Mouse (Mus musculus) heart, embryonic 16.5 days (tissue): ENCODE data around the gene St3gal4. TPM values are rescaled to one million over a fixed set of nuclear protein-coding genes. Genes with fewer than 3 reads are reported as not detected.

Source experiments
- ATAC-seq: fragments of 200-750 bp; cut with Nextera tagmentation; replicated peaks from 2 replicates; pipeline ENCODE4 v1.8.0; 2017; ENCODE audit warnings: moderate number of reproducible peaks; ENCODE audit not compliant: insufficient read depth, low FRiP score; ENCODE audit errors: extremely low read depth
- H3K27ac ChIP-seq: fragments of 300-500 bp; sonication (generic); 2 replicates; pipeline ENCODE4 v1.5.1; 2014; ENCODE audit warnings: mild to moderate bottlenecking, low read length, control low read depth, moderate library complexity
- H3K27me3 ChIP-seq: fragments of 300-500 bp; sonication (generic); 2 replicates; pipeline ENCODE4 v1.6.1; 2014; ENCODE audit warnings: low read length, mixed read lengths; ENCODE audit not compliant: control insufficient read depth, insufficient read depth
- H3K36me3 ChIP-seq: fragments of 300-500 bp; sonication (generic); 2 replicates; pipeline ENCODE4 v1.6.1; 2014; ENCODE audit not compliant: control insufficient read depth, insufficient read depth
- H3K4me1 ChIP-seq: fragments of 300-500 bp; sonication (generic); 2 replicates; pipeline ENCODE4 v1.6.1; 2014; ENCODE audit warnings: low read length, mixed read lengths; ENCODE audit not compliant: control insufficient read depth, insufficient read depth
- H3K4me2 ChIP-seq: fragments of 300-500 bp; sonication (generic); 2 replicates; pipeline ENCODE4 v1.6.1; 2014; ENCODE audit warnings: low read depth, mild to moderate bottlenecking, control low read depth, low read length
- H3K4me3 ChIP-seq: fragments of 300-500 bp; sonication (generic); 2 replicates; pipeline ENCODE4 v1.5.1; 2014; ENCODE audit warnings: mild to moderate bottlenecking, control low read depth, low read length
- H3K9ac ChIP-seq: fragments of 300-500 bp; sonication (generic); 2 replicates; pipeline ENCODE4 v1.6.1; 2014; ENCODE audit warnings: low read length, control low read depth
- H3K9me3 ChIP-seq: fragments of 300-500 bp; sonication (generic); replicated peaks from 2 replicates; pipeline ENCODE4 v1.6.1; 2016; ENCODE audit warnings: low read length; ENCODE audit not compliant: control insufficient read depth
- WGBS: fragments of 180-500 bp; shearing (Covaris S2); extraction: QIAGEN DNeasy Blood & Tissue Kit; methylation state at CpG from one replicate; pipeline ENCODE4 v1.1.7; 2014; 5-methylcytosine and 5-hydroxymethylcytosine counted together
- polyA plus RNA-seq: library from polyadenylated mRNA; unstranded; fragments of >200 nt; fragmentation: Nextera tagmentation; extraction: Ambion mirVana; gene quantifications from 2 replicates; pipeline ENCODE4 v1.2.1, GENCODE M21; 2015

The St3gal4 gene
- polyA plus RNA-seq, result 25.8 and 26.4 TPM in 2 replicates

DNA sequence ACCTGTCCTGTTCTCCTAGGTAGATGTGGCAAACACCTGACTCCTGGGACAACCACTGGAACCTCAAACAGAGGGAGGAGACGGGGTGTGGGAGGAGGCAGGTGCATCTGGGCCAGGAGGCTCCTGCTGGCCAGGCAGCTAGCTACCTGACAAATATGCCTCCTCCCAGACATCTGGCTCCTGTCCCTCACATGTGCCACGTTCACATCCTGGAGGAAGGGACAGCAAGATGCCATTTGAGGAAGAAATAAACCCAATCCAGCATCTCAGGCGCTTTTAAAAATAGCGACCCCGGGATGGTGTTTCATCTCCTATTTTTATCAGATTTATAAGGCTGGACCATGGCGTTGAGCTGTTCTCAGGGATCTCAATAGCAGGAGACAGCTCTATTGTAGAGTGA is at the start of gene St3gal4:
TSS of gene St3gal4 (minus strand) at position 101 of the 400 bp plus-strand sequence.
- 78% methylated on average over 6 of the region's 6 CpGs for WGBS
- Histone ChIP-seq H3K4me1 (peaks cover 26% of the 10 kb centered on the region), H3K27ac (peak within 1 kb of the TSS; percentile 92), H3K4me3 (no peak within 1 kb of the TSS), H3K9me3 (no peaks in the 10 kb centered on the region), H3K4me2 (peak within 1 kb of the TSS; percentile 89), H3K27me3 (no peaks in the 10 kb centered on the region), H3K36me3 (no peaks in the 10 kb centered on the region), H3K9ac (no peak within 1 kb of the TSS)
- no peak for ATAC-seq

DNA sequence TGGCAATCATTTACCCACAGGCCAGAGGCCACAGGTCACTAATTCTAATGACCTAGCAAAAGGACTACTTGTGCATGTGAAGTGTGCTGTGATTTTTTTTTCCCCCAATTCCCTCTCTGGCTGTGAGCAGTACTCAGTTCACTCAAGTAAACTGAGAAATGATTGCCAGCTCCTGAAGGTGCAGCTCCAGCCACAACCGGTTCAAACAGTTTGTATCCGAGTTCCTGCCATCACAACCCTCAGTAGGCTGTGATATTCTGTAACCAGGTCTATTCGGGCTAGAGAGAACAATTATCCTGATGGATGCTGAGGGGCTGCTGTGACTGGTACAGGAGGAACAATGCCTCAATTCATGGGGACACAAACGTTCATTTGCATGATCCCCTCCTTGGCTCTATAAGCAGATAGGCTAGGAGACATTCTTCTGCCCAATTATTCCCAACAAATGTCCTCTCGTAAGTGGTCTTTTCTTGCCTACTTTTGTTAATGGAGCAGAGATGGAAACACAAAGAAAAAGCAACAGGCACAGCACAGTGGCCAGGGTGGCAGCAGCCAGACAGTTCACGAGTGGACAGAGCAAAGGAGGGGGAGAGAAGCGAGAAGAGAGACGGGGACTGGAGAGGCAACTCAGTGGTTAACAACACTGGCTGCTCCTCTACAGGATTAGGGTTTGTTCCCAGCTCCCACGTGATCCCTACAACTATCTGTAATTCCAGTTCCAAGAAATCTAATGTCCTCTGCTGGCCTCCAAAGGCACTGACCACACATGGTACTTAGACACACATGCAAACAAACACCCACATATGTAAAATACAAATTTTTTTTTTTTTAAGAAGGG is 47.9 kb upstream of the St3gal4 start:
- Histone ChIP-seq H3K4me3 (no peak overlapping the region), H3K27ac (no peak overlapping the region), H3K9me3 (no peaks in the 10 kb centered on the region), H3K27me3 (no peaks in the 10 kb centered on the region), H3K9ac (no peak overlapping the region), H3K36me3 (peaks cover 8% of the 10 kb centered on the region), H3K4me1 (no peaks in the 10 kb centered on the region), H3K4me2 (no peak overlapping the region)
- WGBS, result 67% methylated on average over 9 of the region's 9 CpGs
- no peak for ATAC-seq

DNA sequence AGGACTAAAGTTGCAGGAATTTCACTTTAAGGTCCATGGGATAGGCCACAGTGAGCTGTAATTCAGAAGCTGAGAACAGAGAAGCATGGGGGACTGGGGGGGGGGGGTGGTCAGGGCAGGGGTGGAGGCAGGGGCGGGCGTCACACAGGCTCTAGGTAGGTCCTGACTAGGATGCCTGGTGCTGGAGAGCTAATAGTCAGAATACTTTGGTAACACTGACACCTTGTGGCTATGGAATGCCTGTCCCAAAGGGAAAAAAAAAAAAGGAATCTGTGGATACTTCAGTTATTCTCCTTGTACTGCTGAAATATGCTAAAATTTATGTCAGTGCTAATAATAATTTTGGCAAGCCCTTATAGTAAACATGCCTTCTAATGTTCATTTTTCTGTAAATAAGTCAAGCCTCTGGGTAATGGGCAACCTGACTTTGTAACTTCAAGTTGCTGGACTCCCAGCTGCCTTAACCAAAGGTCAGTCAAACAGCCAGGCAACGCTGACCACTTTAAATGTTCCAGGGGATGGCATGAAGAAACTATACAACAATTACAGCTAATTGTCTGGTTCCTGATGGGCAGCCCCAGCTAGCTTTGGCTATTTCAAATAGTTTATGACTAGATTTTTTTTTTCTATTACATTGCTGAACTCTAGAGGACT is 47.2 kb upstream of the St3gal4 start:
- H3K36me3 ChIP-seq, result peaks cover 8% of the 10 kb centered on the region
- H3K9ac ChIP-seq, result no peak overlapping the region
- H3K9me3 ChIP-seq, result no peaks in the 10 kb centered on the region
- H3K4me1 ChIP-seq, result no peaks in the 10 kb centered on the region
- 30% methylated on average over 3 of the region's 3 CpGs for WGBS
- ATAC-seq, result no peak; the same call in 1 of the 2 replicates
- H3K4me3 ChIP-seq, result no peak overlapping the region
- no peak overlapping the region for H3K27ac ChIP-seq
- H3K27me3 ChIP-seq, result no peaks in the 10 kb centered on the region
- H3K4me2 ChIP-seq, result no peak overlapping the region

DNA sequence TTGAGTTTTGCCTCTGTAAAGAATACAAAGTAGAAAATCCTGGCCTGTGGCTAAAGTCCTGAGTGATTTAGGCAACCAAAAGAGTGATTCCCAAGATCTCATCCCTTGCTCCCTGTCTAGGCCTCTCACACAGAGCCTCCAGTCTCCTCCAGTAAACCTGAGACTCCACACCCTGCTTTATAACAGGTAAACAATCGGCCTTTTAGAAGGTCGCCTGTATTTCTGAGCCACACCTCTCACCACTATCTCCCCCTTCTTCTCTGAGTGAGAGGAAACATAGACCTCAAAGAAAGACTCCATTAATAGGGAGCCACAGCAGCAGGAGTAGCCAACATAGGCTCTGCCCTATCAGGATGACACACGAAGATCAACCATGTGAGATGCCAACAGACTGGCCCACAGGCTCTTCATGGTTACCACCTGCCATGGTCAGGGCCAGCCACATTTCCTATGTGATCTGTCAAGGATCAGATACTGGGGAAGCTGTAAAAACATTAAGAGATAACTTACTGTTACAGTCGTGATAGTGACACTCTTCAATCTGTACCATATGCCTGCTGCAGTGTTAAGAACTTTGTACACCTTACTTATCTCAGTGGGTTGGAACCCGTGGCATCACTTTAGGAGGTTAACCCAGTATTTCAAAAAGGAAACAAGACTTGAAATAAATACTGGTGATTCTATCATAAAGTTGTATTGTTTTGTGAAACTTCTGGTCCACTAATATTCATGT is 45.2 kb upstream of the St3gal4 start:
- Histone ChIP-seq H3K9ac (no peak overlapping the region), H3K9me3 (no peaks in the 10 kb centered on the region), H3K4me3 (no peak overlapping the region), H3K4me1 (no peaks in the 10 kb centered on the region), H3K27me3 (no peaks in the 10 kb centered on the region), H3K4me2 (no peak overlapping the region), H3K36me3 (no peaks in the 10 kb centered on the region), H3K27ac (no peak overlapping the region)
- 68% methylated on average over 5 of the region's 5 CpGs for WGBS
- no peak for ATAC-seq

DNA sequence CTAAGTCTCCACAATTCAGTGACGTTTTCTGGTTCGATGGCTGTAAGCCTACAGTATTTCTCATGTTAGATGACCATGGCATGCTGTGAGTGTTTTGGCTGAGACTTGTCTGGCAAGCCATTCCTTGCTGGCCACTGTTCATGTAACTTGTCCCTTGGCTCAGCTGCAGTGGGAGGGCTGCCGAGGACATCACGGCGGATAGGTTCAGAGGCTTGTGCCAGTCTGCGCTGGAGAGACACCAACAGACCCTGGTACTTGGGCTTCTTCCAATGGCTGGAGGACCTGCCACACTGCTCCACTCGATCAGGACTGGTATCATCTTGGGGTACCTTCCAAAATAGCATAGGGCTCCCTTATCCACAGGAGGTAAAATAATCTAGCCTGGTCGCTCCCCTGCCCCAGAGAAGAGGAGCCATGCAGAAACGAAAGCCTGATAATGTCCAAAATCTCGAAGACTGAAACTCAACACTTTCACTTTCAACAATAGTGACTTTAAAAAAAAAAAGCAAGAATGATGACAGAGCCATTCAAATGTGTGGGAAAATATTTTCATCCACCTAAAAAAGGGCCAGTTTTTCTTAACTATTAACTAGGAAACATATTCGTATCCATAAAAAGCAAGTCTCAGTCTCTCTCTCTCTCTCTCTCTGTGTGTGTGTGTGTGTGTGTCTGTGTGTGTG is 44.1 kb upstream of the St3gal4 start:
- Histone ChIP-seq H3K4me3 (no peak overlapping the region), H3K4me1 (no peaks in the 10 kb centered on the region), H3K36me3 (no peaks in the 10 kb centered on the region), H3K27me3 (no peaks in the 10 kb centered on the region), H3K27ac (no peak overlapping the region), H3K9ac (no peak overlapping the region), H3K9me3 (no peaks in the 10 kb centered on the region), H3K4me2 (no peak overlapping the region)
- ATAC-seq, result no peak
- WGBS, result 80% methylated on average over 11 of the region's 11 CpGs

DNA sequence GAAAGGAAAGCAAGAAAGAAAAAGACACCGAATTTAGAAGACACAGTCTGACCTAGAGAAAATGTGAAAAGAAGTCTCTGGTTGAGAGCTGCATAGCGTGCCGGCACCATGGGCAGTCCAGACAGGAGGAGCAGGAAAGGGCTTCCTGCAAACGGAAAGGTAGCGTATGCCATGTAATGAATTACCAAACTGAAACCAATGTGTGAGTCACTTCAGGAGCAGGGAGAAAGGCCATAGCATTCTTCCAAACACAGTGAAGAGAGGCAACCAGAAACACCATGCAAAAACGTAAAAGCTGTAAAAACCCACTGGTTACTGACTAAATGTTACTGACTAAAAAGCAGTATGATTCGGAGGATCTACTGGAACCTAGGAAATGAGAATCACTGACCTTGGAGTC is 42.7 kb upstream of the St3gal4 start:
- Histone ChIP-seq H3K4me3 (no peak overlapping the region), H3K36me3 (no peaks in the 10 kb centered on the region), H3K27me3 (no peaks in the 10 kb centered on the region), H3K9ac (no peak overlapping the region), H3K27ac (no peak overlapping the region), H3K4me2 (no peak overlapping the region), H3K9me3 (no peaks in the 10 kb centered on the region), H3K4me1 (no peaks in the 10 kb centered on the region)
- ATAC-seq, result no peak
- 85% methylated on average over 7 of the region's 7 CpGs for WGBS

DNA sequence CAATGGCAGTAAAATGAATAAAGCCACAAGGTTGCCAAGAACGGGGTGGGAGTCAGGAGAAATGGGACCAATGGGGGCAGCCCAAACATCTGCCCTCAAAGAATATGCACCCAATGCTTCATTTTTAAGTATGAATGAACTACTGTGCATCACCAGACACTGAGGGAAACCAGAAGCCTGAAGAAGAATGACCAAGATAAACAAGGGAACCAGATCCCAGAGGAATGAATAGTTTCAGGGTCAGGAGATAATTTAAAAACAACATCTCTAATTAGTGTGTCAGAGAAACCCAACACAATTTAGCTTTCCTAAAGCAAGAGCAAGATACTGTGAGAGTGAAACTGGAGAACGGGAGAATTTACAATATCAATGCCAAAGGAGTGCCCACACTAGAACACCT is 41.6 kb upstream of the St3gal4 start:
- no peak for ATAC-seq
- Histone ChIP-seq H3K9me3 (no peaks in the 10 kb centered on the region), H3K4me1 (no peaks in the 10 kb centered on the region), H3K9ac (no peak overlapping the region), H3K27ac (no peak overlapping the region), H3K27me3 (no peaks in the 10 kb centered on the region), H3K36me3 (no peaks in the 10 kb centered on the region), H3K4me3 (no peak overlapping the region), H3K4me2 (no peak overlapping the region)
- WGBS, result 78% methylated on average over 2 of the region's 2 CpGs

DNA sequence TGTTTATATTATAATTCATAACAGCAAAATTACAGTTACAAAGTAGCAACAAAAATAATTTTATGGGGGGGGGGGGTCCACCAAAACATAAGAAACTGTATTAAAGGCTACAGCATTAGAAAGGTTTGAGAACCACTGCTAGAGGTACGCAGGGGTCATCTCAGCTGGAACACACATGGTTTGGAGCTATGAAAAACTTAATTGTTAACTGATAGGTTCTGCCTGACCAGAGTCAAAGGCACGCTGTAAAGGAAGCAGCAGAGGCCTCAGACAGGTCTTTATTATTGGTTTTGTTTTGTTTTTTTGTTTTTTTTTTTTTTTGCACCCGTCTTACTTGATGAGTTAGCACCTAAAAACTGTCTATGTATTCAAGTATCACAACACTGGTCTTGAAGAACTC is 39.4 kb upstream of the St3gal4 start:
- no peaks in the 10 kb centered on the region for H3K36me3 ChIP-seq
- no peak overlapping the region for H3K4me3 ChIP-seq
- no peak overlapping the region for H3K27ac ChIP-seq
- H3K4me1 ChIP-seq, result no peaks in the 10 kb centered on the region
- no peaks in the 10 kb centered on the region for H3K27me3 ChIP-seq
- H3K9me3 ChIP-seq, result no peaks in the 10 kb centered on the region
- WGBS, result 91% methylated on average over 3 of the region's 3 CpGs
- no peak for ATAC-seq
- no peak overlapping the region for H3K9ac ChIP-seq
- H3K4me2 ChIP-seq, result no peak overlapping the region
